Mouse (Mus musculus) olfactory bulb, adult 2 months (tissue): ENCODE data around the gene Uvrag.

Experiments used
- CTCF ChIP-seq: fragments of 200-500 bp; IDR thresholded peaks from 2 replicates; pipeline ENCODE4 v1.5.1; 2012; ENCODE audit warnings: low read depth, mild to moderate bottlenecking, low read length, moderate library complexity; ENCODE audit not compliant: insufficient read depth
- POLR2A ChIP-seq: fragments of 200-500 bp; IDR thresholded peaks from 2 replicates; pipeline ENCODE4 v1.6.1; 2012; ENCODE audit warnings: mild to moderate bottlenecking, low read depth, low read length, moderate library complexity; ENCODE audit not compliant: insufficient read depth

- TF ChIP-seq CTCF (no peak), POLR2A (no peak)
These were observed 147.5 kb downstream of the Uvrag start for GRCm38 (mm10) chr7:98993395-98993794.
